Mouse (Mus musculus) T-helper 1 cell (primary cell): ENCODE results near the gene Skint6.
"Not testable (repeated sequence)": the region's sequence is repeated elsewhere in the genome, so short reads cannot be mapped to it uniquely, and the experiment has no call there.

Experiments used
- in situ Hi-C: fragments of 300-600 bp; cut with MboI, MseI; formaldehyde crosslinking; loops from one replicate; pipeline ENCODE4 v1.15.1; 2025; ENCODE audit warnings: high pct_unique_total_duplicates

Gene Skint6

GRCm38 (mm10) chr4:113286873-113287272 is at the start of gene Skint6:
Gene Skint6 (minus strand): TSS chr4:113286973.
- in situ Hi-C loops = no loop called here

- in situ Hi-C loops = no loop called here
Measured at GRCm38 (mm10) chr4:113320911-113321310, 34.1 kb upstream of the Skint6 start.

- in situ Hi-C loops = no loop called here
Measured at GRCm38 (mm10) chr4:113301773-113302473, 15.2 kb upstream of the Skint6 start.

- in situ Hi-C loops = no loop called here
Measured at GRCm38 (mm10) chr4:113263363-113264060, 23.3 kb downstream of the Skint6 start.

- in situ Hi-C loops = no loop called here
Measured at GRCm38 (mm10) chr4:113245808-113246207, 41.0 kb downstream of the Skint6 start.

- in situ Hi-C loops = no loop called here
Measured at GRCm38 (mm10) chr4:113067621-113068020, 219.2 kb downstream of the Skint6 start.

- in situ Hi-C loops = not testable (repeated sequence)
Measured at GRCm38 (mm10) chr4:112979160-112979559, 307.6 kb downstream of the Skint6 start.

GRCm38 (mm10) chr4:112790646-112791045 is 496.1 kb downstream of the Skint6 start:
- in situ Hi-C loops = no loop called here

- in situ Hi-C loops = no loop called here
Measured at GRCm38 (mm10) chr4:112774766-112775165, 512.0 kb downstream of the Skint6 start, which contains the start of gene Skint10. Gene Skint10 (minus strand): TSS chr4:112774866.
